Mouse (Mus musculus) ES-Bruce4 (cell line): Measurements from ENCODE around the gene Fut2.

Source experiments
- CTCF ChIP-seq: IDR thresholded peaks from one replicate; pipeline ENCODE4 v1.8.1; 2011; ENCODE audit warnings: low read depth, low read length
- EP300 ChIP-seq: IDR thresholded peaks from 2 replicates; pipeline ENCODE4 v1.6.1; 2011; ENCODE audit warnings: low read depth, low read length; ENCODE audit not compliant: insufficient read depth
- POLR2A ChIP-seq: IDR thresholded peaks from one replicate; pipeline ENCODE4 v1.8.1; 2011; ENCODE audit warnings: low read length; ENCODE audit not compliant: insufficient read depth

DNA sequence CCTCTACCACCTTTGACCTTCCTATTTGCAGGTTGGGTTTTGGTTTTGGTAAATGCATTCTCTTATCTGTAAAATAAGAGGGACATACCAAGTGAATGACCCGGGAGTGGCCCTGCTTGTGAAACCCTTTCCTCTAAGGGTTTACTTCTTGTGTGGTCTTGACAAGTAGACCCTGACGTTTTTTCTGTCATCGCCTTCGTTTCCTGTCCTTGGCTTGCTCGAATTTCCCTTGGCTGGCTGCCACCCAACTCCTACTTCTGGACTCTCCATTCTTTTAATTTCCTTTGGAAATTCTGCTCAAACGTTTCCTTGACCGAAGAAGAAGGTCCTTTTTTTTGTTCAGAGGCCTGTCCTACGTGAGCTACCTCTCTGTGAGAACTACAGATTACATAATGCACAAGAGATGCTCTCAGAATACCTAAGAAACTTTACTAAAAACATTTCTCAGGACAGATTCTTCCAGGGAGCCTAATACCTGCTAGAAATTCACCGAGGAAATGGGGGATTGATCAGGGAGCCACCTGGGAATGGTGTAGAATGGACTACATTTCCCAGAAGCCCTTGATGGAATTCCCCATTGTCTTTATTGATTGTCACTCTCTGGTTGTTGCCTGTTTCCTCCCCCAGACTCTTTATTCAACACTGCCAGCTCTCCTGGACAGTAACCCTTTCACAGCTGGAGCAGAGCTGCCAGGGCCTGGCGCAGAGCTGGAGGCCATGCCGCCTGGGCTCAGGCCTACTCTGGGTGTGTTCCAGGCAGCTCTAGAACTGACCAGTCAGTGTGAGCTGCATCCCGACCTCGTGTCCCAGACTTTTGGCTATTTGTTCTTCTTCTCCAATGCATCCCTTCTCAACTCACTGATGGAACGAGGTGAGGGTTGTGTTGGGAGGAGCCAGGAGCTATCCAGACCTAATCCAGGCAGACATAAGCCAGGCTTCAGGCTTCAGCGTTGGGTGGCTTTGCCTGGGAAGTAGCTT lies 30.2 kb downstream of the Fut2 start:
- TF ChIP-seq CTCF: no peak
- no peak for TF ChIP-seq EP300
- TF ChIP-seq POLR2A: no peak
